Mouse (Mus musculus): Measurements from ENCODE around the gene Kif1c.

The Kif1c gene

DNA sequence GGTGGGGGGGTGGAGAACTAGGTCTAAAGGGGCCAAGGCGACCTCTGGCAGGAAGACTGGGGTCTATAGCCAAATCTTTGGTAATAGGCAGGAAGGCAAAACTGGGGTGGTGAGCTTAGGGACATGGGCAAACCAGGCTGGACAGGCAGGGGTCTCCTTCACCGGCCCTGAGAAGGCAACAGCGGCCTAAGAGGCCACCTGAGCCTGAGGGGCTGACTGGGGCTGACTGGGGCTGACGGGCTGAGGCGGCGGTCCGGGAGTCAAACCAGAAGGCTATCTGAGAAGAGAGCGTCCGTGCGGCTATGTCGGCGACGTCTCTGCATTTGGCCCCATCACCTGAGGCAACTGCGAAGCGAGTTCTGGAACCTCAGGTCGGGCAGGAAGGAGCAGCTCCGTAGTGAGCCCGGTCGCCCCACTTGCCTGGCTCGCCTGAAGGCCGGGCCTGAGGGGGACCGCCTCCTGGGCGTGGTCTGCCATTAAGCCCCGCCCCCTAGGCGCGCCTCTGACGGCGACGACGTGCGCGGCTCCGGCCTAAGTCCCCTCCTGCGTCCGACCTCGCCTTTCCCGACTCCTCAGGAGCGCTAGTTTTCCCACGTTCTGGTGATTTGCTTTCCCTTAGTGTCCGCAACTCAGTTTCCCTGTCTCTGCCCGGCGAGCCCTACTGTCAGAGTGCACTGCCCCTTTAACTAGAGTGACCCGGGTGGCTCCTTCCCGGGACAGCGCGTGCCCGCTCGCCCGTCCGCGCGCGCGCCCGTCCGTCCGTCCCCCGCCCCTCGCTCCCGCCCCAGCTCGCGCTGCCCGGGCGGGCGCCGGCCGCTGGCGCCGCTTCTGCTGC, at the start of gene Kif1c, which contains the start of gene Inca1:
Kif1c (plus strand) TSS at position 827 of the 835 bp plus-strand sequence.
Inca1 (minus strand) TSS at position 434 of the 835 bp plus-strand sequence.
- DNase-seq: peak; percentile 93 to 96

DNA sequence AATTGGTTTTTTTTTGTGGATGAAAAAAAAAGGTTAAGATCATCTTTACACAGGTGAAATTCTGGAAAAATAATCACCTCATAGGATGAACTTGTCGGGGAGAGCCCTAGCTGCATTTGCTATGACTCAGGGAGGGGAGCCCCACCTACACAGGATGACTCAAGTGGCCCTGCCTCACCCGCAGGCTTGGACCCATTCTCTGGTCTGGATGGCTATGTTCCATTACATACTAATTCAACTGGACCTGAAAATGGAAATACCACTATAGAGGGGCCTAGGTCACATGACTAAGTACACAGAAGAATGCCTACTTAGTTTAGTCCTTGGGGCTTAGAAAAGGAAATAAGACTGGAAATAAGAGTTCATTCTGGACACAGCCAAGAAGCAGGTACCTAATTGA, 49.0 kb upstream of the Kif1c start:
- no peak for DNase-seq

DNA sequence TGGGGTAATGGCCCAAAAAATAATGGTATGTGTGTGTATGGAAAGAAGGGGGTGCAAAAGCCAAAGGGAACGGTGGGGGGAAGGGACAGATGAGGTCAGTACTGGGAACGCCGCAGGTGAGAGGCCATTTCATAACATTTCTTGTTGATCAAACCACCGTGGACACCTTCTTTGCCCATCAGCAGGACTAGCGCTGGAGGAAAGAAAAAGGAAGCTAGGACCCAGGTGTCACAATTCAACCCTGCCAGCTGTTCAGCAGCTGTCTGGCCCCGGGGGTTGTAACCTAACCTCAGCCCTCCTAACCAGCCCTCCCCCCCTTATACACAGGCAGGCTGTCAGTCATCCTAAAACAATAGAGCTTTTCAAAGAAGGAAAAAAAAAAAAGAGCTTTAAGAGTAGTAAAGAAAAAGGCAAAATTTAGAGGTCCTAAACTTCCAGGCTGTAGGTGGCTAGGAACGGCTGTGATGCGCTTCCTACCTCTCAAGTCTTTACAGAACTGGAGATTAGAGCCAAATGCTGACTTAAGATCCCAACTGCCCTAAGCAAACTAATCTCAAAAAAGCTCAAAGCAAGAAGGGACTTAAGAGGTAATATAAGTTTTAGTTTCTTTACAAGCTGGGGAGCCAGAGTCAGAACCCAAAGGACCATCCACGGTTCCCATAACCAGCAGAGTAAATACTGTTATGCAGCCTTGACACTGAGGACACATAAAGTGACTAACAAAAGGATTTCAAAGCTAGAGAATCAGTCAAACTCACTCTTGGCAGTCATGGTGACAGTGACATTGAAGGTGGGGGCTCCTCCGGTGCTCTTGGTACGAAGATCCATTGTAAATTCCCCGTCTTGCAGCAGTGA, 48.1 kb upstream of the Kif1c start:
- DNase-seq: no peak

DNA sequence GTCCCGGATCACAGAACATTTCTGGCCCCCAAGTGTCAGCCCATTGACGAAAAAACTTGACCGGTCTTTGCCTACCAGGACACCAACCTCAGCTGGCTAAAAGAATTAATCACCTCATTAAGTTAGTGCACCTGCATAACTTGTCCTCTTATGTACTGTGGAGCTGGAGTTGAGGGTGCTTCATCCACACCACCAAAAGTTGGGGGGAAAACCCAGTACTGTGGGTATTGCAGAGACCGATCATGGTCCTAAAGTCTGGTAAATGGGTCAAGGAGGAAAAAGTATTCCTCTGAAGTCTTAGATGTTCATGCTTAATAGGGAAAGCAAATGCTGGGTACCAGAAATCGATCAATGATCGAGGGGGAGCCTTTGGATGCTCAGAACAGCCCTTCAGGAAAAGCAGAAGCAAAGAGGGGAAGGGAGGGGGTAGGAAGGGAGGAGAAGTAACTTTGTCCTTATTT, 47.4 kb upstream of the Kif1c start:
- DNase-seq: no peak

DNA sequence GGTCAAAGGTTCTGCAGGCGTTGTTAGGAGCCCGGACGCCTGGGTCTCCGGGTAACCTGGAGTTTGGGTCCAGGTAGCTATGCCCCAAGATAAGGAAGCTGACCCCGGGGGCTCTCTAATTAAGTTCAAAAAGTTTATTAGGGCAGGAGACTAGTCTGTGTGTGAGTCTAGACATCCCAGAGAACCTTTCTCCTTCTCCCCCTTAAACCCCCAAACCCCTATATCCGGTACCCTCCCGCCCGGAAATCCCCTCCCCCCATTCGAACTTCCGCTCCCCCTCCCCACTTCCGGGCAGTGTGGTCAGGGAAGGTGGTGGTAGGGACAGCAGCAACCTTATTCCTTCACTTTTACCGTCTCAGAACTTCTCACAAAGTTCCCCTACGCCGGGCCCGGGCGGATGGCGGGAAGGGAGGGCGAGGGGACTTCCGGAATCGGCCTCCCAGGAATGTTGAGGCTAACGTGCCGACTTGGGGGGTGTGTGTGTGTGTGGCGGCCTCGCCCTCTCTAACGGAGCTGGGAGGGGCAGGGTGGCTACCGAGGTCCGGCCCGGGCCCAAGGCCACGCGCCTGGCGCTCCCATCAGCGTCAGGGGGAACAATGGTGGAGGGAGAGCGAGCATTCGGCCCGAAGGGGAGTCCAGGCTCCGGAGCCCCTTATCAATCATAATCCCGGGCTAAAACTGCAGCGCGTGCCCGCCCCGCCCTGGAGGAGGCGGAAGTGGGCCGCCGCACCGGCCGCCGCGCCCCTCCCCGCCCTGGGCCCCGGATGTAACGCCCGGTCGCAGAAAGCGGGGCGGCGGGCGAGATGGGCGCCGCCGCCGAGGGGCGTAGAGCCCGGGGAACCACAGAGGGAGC, 46.8 kb upstream of the Kif1c start:
- peak in 1 of 2 experiments; percentile 58 for DNase-seq

DNA sequence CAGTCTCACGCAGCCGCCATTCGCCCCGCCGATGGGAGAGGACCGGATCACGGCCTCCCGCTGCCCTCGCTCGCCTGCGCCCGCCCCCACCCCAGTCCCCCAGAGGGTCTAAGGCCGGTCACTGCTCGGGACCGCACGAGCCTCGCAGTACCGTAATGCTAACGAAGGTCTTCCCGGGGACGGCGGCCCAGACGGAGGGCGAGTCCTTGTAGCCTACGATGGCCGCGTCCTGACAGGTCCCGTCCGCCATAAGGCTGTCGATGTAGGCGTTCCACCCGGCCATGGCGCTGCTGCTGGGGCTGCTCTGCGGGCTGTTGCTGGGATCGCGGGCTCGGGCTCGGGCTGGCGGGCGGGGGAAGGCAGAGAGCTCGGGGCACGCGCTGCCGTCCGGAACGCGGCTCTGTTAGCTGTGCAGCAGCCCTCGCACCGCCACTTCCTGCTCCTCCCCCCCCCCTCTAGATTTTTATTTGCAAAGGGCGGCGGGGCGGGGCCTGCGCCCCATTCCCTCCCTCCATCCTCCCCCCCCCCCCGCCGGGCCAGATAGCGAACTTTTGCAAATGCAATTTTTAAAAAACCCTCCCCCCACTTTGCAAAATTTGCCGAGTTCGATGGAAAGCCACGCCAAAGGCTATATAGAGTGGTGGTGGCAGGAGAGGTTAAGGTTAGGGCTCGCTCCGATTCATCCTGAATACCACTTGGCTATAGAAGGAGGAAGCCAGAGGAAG, 46.0 kb upstream of the Kif1c start, which contains the start of gene Pfn1:
Pfn1 (minus strand) TSS at position 447 of the 725 bp plus-strand sequence.
- peak; percentile 59 to 62 for DNase-seq

DNA sequence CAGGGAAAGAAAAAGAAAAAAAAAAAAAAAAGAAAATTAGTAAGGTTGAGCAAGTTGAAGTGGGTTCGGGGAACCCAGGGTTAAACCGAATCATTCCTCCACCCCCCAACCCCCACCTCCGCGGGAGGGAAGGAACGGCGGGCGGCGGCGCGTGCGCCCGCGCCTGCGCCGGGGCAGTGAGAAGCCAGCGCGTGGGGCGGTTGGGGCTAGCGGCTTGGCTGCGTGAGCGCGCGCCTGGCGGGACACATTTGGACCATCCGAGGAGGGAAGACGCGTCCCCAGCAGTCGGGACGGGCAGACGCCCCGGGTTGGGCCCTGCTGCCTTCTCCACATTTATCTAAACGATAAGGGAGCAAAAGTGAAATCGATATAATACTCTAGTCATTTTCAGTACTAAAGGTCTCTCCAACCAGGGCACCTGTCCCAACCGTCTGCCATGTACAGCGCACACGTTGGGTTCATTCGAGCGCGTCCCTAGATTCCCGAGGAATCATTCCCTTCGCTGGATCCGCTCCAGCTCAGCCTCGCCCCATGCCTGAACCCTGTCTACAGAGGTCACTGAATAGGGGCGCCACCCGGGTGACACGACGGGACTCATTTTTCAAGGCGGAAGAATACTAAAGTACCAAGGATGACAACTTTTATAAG, 45.3 kb upstream of the Kif1c start:
- DNase-seq: peak; percentile 72 to 73

DNA sequence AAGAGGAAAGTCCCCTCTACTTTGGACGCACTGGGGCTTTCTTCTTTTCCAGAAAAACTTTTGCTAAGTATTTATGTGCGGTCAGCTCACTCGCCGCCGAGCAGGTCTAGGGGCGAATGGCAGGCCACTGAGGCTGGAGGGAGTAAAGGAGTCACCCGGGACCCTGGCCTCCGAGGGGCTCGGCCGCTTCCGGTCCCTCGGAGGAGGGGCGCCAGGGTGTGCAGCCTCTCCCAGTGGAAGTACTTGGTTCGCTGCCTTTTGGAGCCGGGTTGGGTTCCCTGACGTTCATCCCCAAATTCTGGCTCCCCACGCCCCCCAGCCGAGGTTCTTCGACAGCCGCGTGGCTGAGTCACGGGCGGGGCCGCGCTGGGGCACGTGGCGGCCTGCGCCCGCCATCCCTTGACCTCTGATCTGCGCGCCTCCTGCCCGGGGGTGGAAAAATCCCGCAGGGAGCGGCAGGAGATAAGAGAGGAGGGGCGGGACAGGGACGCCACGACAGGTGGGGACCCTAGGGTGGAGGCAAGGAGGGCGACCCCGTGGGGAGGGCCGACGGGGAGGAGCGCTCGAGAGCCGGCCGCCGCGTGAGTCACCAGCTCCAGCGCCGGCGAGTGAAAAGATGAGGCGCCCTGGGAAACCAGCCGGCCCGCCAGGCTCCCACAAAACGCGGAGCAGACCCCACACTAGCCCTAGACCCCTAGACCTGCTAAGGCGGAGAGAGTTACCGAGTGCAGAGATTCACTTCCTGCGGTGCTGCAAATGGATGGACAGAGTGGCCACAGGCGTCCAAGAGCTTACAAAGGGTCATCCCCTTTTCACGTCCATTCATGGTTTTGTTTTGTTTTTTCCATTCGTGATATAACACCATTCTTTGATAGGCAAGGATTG, 44.5 kb upstream of the Kif1c start:
- DNase-seq: peak in 1 of 2 experiments; percentile 50

DNA sequence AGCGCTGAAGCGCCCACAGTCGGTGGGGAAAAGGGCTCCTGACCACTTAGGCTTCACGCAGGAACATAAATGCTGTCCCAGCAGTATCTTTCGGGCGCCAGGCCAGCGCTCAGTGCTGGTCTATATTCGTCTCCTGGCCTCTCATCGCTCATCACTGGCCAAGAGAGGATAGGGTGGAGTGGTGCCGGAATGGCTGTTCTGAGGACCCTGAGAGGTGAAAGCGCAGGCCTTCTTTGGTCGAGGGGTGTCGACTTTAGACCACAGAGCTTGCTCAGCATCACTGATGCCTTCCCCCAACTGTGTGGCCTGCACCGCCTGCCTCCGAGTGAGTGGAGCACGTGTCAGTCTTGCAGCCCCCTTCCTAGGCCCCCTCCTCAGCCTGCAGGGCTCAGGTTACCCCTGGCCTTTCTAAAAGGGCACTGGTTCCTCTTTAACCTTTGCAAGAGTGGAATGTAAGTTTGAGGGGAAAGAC, 43.9 kb upstream of the Kif1c start:
- DNase-seq: peak in 1 of 2 experiments; percentile 55

DNA sequence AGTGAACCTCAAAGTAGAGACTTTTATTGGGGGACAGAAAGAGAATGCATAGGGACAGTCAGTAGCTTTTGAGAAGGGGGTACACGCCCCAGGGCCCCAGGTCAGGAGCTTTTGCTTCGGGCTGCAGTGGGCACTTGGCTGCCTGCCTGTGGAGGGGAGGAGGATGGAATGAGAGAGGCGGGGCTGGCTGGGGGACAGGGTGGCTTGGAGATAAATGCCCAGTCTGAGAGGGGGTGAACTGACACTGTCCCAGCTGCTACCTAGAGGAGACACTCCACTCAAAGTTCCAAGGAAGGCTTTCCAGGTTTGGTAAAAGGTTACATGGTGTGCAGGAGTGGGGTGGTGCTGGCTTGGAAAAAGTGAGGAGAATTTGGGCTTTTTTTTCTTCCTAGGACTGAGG, 43.4 kb upstream of the Kif1c start, which contains the start of gene Eno3:
Eno3 (plus strand) TSS at position 239 of the 400 bp plus-strand sequence.
- DNase-seq: no peak

DNA sequence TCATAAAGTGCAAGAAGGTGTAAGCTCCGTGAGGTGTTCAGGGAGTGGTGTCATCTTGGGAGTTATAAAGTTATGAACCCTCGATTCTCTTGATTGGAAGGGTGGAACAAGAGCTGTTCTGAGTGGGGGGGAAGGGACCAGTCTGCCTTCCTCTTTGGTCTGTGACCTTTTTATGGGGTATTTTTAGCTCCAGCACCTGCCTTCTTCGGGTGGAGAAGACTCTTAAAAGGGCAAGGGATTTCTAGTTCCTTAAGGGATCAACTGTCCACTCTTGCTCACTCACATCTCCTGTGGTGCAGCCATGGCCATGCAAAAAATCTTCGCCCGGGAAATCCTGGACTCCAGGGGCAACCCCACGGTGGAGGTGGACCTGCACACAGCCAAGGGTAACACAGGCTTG, 42.8 kb upstream of the Kif1c start:
- no peak for DNase-seq

DNA sequence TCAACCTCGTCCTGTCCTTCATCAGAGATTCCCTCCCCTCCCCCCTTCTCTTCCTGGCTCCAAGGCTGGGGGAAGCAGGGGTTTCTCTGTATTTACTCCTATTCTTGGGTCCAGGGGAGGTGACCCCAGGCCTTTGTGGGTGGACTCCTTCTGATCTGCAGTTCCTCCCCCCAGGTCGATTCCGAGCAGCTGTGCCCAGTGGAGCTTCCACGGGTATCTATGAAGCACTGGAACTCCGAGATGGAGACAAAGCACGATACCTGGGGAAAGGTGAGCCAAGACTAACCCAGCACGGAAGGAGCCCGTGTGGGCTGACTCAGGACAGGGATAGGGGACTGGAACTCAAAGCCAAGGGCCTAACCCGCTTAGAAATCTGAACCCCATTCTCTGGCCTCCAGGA, 42.4 kb upstream of the Kif1c start:
- no peak for DNase-seq

DNA sequence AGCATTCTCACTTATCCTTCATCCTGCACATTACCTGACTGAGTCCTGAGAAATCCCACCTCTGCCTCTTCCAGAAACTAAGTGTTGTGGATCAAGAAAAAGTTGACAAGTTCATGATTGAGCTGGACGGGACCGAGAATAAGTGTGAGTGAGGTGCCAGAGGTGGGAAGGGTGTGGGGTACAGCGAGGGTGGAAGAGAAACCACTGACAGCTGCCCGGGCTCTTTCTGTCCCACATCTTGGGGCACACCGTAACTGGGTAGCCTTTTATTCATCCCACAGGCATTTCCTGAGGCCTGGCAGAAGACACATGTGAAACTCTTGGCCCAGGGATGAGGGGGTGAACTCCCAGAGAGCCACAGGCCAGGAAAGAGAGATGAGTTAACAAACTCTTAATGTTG, 41.8 kb upstream of the Kif1c start:
- no peak for DNase-seq

DNA sequence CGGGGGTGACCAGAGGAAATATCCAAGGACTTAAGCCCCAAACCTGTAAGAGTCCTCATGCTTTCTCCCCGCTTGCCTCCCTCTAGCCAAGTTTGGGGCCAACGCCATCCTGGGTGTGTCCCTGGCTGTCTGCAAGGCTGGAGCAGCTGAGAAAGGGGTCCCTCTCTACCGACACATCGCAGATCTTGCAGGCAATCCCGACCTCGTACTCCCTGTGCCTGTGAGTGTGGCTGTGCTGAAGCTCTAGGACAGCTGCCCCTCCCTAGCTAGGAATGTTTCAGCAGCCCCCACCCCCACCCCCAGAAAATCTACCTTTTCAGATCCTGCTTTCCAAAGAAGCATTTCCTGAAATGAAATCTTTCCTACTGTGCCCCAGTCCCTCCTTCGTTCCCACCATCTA, 41.4 kb upstream of the Kif1c start:
- DNase-seq: no peak

DNA sequence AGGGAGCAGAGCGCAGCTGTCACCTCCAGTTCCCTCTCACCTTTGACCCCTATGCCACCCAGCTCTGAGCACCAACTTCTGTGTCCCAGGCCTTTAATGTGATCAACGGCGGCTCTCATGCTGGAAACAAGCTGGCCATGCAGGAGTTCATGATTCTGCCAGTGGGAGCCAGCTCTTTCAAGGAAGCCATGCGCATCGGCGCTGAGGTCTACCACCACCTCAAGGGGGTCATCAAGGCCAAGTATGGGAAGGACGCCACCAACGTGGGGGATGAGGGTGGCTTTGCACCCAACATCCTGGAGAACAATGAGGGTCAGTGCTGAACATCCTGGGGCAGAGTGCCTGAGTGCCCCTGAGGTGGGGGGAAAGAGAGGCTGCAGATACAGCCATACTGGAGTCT, 39.8 kb upstream of the Kif1c start:
- DNase-seq: no peak

DNA sequence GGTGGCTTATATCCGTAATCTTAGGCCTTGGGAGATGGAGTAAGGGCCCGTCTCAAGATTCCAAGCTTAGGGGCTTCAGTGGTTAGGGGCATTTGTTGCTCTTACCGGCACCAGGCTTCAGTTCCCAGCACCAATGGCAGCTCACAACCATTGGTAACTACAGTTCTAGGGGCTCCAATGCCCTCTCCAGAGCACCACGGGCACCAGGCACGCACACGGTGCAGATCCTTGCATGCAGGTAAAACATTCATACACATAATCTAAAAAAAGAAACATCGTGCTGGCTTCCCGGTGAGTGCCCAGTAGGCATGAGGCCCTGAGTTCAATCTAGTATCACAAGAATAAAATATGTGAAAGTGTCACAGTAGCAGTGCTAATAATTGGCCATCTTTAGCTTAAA, 37.2 kb upstream of the Kif1c start:
- no peak for DNase-seq

DNA sequence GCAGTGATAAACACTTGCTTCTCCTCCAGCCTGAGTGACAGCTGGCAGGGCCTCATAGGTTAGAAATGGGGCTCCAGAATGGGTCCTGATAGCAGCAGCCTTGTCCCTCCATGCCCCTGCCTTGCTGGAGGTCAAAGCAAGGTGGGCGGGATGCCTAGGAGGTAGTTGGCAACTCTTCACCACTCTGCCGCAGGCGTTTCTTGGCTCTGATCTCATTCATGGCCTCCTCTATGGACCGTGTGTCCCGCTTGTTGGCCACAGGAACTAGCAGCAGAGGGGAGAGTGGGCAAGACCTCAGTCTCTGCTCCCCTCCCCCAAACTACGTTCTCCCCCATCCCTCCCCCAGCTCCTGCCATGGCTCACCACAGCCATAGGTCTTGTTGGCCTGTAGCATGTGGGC, 36.4 kb upstream of the Kif1c start:
- no peak for DNase-seq

DNA sequence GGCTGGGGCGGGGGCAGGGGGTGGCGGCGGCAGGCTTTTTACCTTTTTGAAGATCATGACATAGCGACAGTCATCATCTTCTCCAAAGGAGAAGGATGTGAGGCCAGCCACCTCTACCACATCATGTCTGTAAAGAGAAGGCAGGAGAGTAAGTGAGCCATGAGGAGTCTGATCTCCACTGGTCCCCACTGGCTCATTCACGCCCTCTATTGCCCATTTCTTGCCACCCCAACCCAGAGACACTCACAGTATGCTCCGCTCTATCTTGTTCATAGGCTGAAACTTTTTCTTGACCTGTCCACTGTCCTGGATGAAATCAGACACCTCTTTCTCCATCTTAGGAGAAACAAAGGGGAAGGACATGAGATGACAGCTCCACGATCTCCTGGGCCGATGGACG, 35.6 kb upstream of the Kif1c start:
- DNase-seq: no peak

DNA sequence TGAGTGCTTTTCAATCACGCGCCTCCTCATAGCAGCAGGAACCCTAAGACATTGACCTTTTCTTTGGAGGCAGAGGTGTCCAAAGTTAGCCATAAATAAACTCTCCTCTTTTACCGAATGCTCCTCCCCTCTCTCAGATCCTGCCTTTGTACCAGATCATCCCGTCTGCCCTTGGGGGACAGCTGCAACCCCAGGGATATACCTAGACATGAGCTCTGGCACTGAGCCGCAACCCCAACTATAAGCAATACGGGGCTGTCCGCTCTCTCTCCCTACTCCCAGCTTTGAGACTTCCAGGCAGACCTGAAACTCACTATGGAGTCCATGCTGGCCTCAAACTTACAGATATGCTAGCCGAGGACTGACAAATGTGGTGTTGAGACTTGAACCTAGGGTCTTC, 33.7 kb upstream of the Kif1c start:
- DNase-seq: no peak
